Comparison of ENCODE assay signal across 13 mouse cellular contexts in the genomic region with DNA sequence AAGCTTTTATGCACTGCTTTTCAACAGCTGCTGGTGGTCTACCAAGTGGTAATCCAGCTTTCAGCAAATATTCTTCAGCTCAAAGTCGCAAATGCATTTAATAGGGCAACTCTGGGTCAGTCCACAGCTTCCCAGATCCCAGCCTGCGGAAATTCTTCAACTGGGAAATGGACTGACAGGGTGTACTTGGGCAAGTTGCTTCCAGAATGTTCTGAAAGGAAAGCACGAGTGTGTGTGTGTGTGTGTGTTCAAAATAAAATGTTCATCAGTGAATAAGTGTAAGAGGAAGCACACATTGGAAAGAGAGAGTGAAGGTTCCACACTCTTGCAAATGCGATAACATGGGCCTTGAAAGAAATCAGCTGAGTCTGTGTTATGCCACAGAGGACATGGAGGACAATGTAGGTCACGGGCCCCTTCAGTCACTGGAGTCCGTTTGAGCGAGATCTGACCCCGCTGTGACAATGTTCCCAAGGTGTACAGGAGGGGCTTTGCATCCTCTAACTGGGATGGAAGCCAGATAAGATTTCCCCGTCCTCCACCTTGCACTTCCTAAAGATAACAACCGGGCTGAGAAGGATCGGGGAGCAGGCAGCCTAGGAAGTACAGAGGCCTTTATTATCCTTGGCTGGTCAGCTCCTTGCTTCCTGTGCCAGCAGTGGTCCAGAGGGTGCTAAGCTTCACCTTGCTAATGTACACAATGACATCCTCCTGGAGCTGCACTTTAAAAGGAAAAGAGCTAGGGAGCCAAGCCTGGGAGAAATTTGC.
DNase-seq lines count a peak whose midpoint lies in the region; ATAC-seq and TF ChIP-seq lines count a peak whose summit lies in the region.
"Had no signal": no experiment of that assay in that cellular context is flagged by ENCODE, and none has a peak within 500 bp of the region (broad histone marks: within the 10 kb centered on the region; RNA-seq: fewer than 3 reads in every experiment).

No protein-coding gene starts in this region.

- no peaks in the 10 kb centered on the region for H3K36me3 ChIP-seq in lung, embryonic 15.5 days
- H3K36me3 ChIP-seq in lung, postnatal 0 days (ENCODE audit: insufficient read depth, low read length) = no peaks in the 10 kb centered on the region

- intact Hi-C loops in heart, postnatal 36 days (cut with DNase I) = no loop called here

- H3K4me2 ChIP-seq in lung, embryonic 15.5 days = no peak overlapping the region
- H3K4me2 ChIP-seq in lung, postnatal 0 days (replicated peaks; ENCODE audit: low read depth, low read length) = no peak overlapping the region
- H3K4me2 ChIP-seq: liver, embryonic 11.5 days had no signal

- DNase-seq in lung, postnatal 0 days (ENCODE audit: low spot score) = no peak
- DNase-seq in heart, adult 8-10 months (ENCODE audit: low spot score) = peak; percentile 49
- DNase-seq in heart, postnatal 36 days = peak; percentile 20 to 40
- DNase-seq in kidney, postnatal 25 days = peak; percentile 49 to 77
- no peak for DNase-seq in cerebellum, postnatal 25 days
- no peak for DNase-seq in layer of hippocampus, adult 8-10 months (ENCODE audit: low spot score in 2 of 2)
- DNase-seq: forebrain, postnatal 0 days; gastrocnemius, postnatal 36 days; thymus, adult 2 months had no signal

- no peak overlapping the region for H3K9ac ChIP-seq in lung, embryonic 15.5 days
- H3K9ac ChIP-seq in lung, postnatal 0 days (replicated peaks; ENCODE audit: low read depth) = no peak overlapping the region
- H3K9ac ChIP-seq: forebrain, postnatal 0 days had no signal

- H3K27me3 ChIP-seq in lung, embryonic 15.5 days = peaks cover 9% of the 10 kb centered on the region; the same call in 1 of the 2 replicates
- no peaks in the 10 kb centered on the region for H3K27me3 ChIP-seq in lung, postnatal 0 days (replicated peaks; ENCODE audit: insufficient read depth, low read length)

- no peak for ATAC-seq in lung, embryonic 15.5 days (ENCODE audit: borderline replicate concordance, extremely low read depth, low FRiP score, low TSS enrichment)
- no peak for ATAC-seq in lung, postnatal 0 days
- ATAC-seq: CD4-positive, CD25-positive, alpha-beta regulatory T cell, adult 4 months; forebrain, postnatal 0 days had no signal

- no peak overlapping the region for H3K4me3 ChIP-seq in lung, embryonic 15.5 days
- H3K4me3 ChIP-seq in lung, postnatal 0 days (ENCODE audit: low read depth, low read length) = no peak overlapping the region

- H3K4me1 ChIP-seq in lung, embryonic 15.5 days = peaks cover 50% of the 10 kb centered on the region
- H3K4me1 ChIP-seq in lung, postnatal 0 days (ENCODE audit: insufficient read depth, low read depth, low read length) = peaks cover 8% of the 10 kb centered on the region; the same call in 1 of the 2 replicates

- WGBS in lung, embryonic 15.5 days = 43% methylated on average over 11 of the region's 11 CpGs
- 34% methylated on average over 11 of the region's 11 CpGs for WGBS in lung, postnatal 0 days

- no peak for TF ChIP-seq CTCF in lung, postnatal 0 days (IDR thresholded peaks at IDR 0.05)

- 0 out of 2 replicates have a peak overlapping the region, but pooled peaks have one; percentile 27 for H3K27ac ChIP-seq in lung, embryonic 15.5 days
- H3K27ac ChIP-seq in lung, postnatal 0 days (ENCODE audit: low read length) = no peak overlapping the region
- H3K27ac ChIP-seq: macrophage had no signal

- no peak for TF ChIP-seq EP300 in lung, postnatal 0 days (IDR thresholded peaks at IDR 0.05)

- no peaks in the 10 kb centered on the region for H3K9me3 ChIP-seq in lung, embryonic 15.5 days
- no peaks in the 10 kb centered on the region for H3K9me3 ChIP-seq in lung, postnatal 0 days (ENCODE audit: low read length)

Comparison
In these comparisons a context has a peak if more than half of its experiments do, and no peak if none do; other contexts are left out.
1. DNase-seq: peak in heart, adult 8-10 months (single experiment), heart, postnatal 36 days (2 of 2) and kidney, postnatal 25 days (2 of 2); none in lung, postnatal 0 days (single experiment), cerebellum, postnatal 25 days (0 of 2) and layer of hippocampus, adult 8-10 months (0 of 2).